Mouse (Mus musculus) heart, postnatal 36 days (tissue): ENCODE measurements around the gene Slc38a5. TPM values are rescaled to one million over a fixed set of nuclear protein-coding genes. Genes with fewer than 3 reads are reported as not detected.
"Not testable (repeated sequence)": the region's sequence is repeated elsewhere in the genome, so short reads cannot be mapped to it uniquely, and the experiment has no call there.

Experiments used
- DNase-seq, 2 experiments: peaks; one replicate each; pipeline ENCODE4 v3.0.0; 2021 to 2022
- intact Hi-C: fragments of 180-260 bp; cut with DNase I; formaldehyde crosslinking; loops from one replicate; pipeline ENCODE4 v1.15.1; 2025
- total RNA-seq, 2 experiments: library from RNA; stranded (reverse); gene quantifications; 2 replicates each; pipeline ENCODE4 v1.2.3; 2021

Slc38a5 gene
- total RNA-seq, 2 experiments from 2014 or later, result 0.65 to 0.89 TPM

DNA sequence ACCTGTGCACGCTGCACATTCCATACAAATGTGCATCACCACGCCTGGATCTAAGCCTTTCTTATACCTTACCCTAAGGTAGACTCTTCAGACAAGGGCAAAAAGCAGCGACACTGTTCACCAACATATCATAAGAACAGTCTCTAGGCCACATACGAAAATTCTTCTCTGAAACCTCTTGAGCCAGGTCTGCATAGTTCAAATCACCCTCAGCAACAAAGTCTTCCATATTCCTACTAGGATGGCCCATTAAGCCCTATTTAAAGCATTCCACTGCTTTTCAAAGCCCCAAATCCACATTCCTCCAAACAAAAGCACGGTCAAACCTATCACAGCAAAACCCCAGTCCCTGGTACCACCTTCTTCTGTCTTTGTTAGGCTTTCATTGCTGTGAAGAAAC, 17.7 kb downstream of the Slc38a5 start:
- intact Hi-C loops, result no loop called here
- no peak for DNase-seq

DNA sequence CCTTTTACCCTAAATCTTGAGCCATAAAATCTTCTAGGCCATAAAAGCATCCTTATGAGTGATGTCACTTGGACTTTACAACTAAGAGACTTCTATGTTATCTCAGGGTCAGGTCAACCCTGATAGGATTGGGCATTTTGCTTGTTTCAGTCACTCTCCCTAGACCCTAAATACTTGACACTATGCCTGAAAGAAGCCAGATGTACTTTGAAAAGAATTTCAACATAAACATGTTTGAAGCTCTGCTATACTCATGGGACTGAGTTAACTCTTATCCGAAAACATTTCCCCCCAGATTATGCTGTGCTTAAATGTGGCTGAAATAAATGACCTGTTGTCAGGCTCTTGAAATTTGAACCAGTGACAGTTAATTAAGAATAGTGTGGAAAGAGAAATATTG, 38.4 kb downstream of the Slc38a5 start:
- DNase-seq, result no peak
- intact Hi-C loops, result no loop called here

DNA sequence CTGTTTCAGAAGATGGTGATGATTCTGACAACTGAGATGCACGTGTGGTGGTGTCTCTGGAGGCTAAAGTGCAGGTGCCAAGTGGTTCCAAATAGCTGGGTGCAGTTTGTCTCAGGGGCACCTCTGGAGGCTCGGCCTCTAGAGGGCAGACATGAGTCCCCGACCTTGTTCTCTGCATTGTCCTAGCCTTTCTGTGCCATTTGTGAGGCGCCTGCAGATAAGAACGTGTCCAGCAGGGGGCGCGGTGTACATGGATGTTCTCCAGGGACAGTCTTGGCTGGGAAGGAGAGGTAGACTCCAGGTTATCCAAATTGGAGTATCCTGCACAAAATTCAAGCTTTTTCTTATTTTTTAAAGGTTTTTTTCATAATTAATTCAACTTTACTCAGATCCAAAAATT, 44.0 kb downstream of the Slc38a5 start:
- peak; percentile 9 to 15 for DNase-seq
- intact Hi-C loops, result not testable (repeated sequence)

DNA sequence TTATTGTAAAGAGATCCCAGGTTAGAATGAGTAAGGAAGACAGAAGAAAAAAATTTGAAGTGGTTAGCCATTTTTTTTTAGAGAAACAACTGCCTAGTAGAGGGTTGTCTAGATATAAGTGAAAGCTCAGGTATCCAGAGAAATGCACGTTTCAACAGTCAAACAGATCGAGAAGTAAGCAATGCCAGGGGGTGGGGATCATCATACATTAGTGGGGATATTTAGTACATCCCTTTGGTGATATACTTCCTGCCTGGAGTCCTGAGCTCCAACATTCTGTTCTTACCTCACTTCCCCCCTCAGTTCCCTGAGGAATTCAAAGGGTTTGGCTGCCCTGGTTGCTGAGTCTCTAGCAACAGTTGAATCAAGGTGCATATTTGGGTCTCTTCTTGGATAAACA, 56.2 kb downstream of the Slc38a5 start, which contains the start of gene Ssxb10:
Gene Ssxb10 (plus strand): TSS at position 301 of the 400 bp plus-strand sequence.
- intact Hi-C loops, result no loop called here
- no peak for DNase-seq

Other genes starting within 250 kb of the Slc38a5 start
- 1 to 10 TPM; 4.8 to 5.1 TPM for gene Suv39h1, start 196.4 kb upstream of the Slc38a5 start, total RNA-seq
- 1 to 10 TPM; 1.9 to 2.5 TPM for gene Was, start 180.6 kb upstream of the Slc38a5 start, total RNA-seq
- 10 to 100 TPM; 39.4 to 44.4 TPM for gene Wdr13, start 138.2 kb upstream of the Slc38a5 start, total RNA-seq
- gene Rbm3, start 125.3 kb upstream of the Slc38a5 start, total RNA-seq, result 10 to 100 TPM; 63.1 to 74.0 TPM
- gene Tbc1d25, start 95.0 kb upstream of the Slc38a5 start, total RNA-seq, result 1 to 10 TPM; 3.9 to 5.6 TPM
- gene Ebp, start 77.6 kb upstream of the Slc38a5 start, total RNA-seq, result 10 to 100 TPM; 19.6 to 25.1 TPM
- 1 to 10 TPM; 3.0 to 3.4 TPM for gene Porcn, start 64.6 kb upstream of the Slc38a5 start, total RNA-seq
- 10 to 100 TPM; 11.1 to 11.9 TPM for gene Ftsj1, start 18.7 kb upstream of the Slc38a5 start, total RNA-seq
- not detected for gene Ssxb10, start 56.3 kb downstream of the Slc38a5 start, total RNA-seq
- not detected for gene Ssxb9, start 95.8 kb downstream of the Slc38a5 start, total RNA-seq
- gene Ssxb1, start 142.2 kb downstream of the Slc38a5 start, total RNA-seq, result not detected
- not detected for gene Ssxb2, start 190.6 kb downstream of the Slc38a5 start, total RNA-seq